Mouse (Mus musculus): Measurements from ENCODE around the gene Tbrg4. TPM values are rescaled to one million over a fixed set of nuclear protein-coding genes. Genes with fewer than 3 reads are reported as not detected.
"Not testable (repeated sequence)": the region's sequence is repeated elsewhere in the genome, so short reads cannot be mapped to it uniquely, and the experiment has no call there.

Gene Tbrg4
- total and polyA plus RNA-seq, 3 experiments, result 192 to 756 (median 278) TPM

- TF ChIP-seq SMC3 (IDR thresholded peaks at IDR 0.05; ENCODE audit: low read depth, low read length) (peak; percentile 59), CTCF (IDR thresholded peaks at IDR 0.05 in 2 of 3, conservative IDR thresholded peaks at IDR 0.05 in 1 of 3; ENCODE audit: control insufficient read depth in 1 of 3, insufficient read depth in 1 of 3, low read depth in 2 of 3, low read length in 3 of 3, poor library complexity in 1 of 3, severe bottlenecking in 1 of 3) (peak; percentile 37 to 59 (median 54); a peak in 5 of 6 replicates), RAD21 (IDR thresholded peaks at IDR 0.05; ENCODE audit: low read depth, low read length) (peak; percentile 46), TBP (IDR thresholded peaks at IDR 0.05; ENCODE audit: low read depth, low read length) (peak; percentile 83)
- not testable (repeated sequence) for H3K9me3 ChIP-seq (replicated peaks; ENCODE audit: insufficient read depth, low read length); H3K4me3 ChIP-seq (ENCODE audit: control insufficient read depth in 1 of 2, insufficient read depth in 1 of 2, low read depth in 2 of 2, low read length in 2 of 2); H3K4me1 ChIP-seq (ENCODE audit: control insufficient read depth in 1 of 2, insufficient read depth in 2 of 2, low read length in 2 of 2); H3K27ac ChIP-seq (ENCODE audit: control insufficient read depth, low read depth, low read length); H3K9ac ChIP-seq (ENCODE audit: control insufficient read depth, low read depth, low read length, poor library complexity, severe bottlenecking); H3K27me3 ChIP-seq (ENCODE audit: control insufficient read depth in 1 of 2, insufficient read depth in 2 of 2, low read length in 2 of 2); H3K79me2 ChIP-seq (ENCODE audit: control insufficient read depth, insufficient read depth, low read length, poor library complexity); H3K36me3 ChIP-seq (ENCODE audit: control insufficient read depth in 1 of 2, insufficient read depth in 2 of 2, low read length in 2 of 2)
- peak; percentile 64 for DNase-seq (ENCODE audit: low read depth, low spot score)
Observed at GRCm38 (mm10) chr11:6652978-6653377, 27.1 kb upstream of the Tbrg4 start.

- Histone ChIP-seq H3K4me1 (ENCODE audit: control insufficient read depth in 1 of 2, insufficient read depth in 2 of 2, low read length in 2 of 2) (no peaks in the 10 kb centered on the region; a peak in 1 of 4 replicates), H3K9ac (ENCODE audit: control insufficient read depth, low read depth, low read length, poor library complexity, severe bottlenecking) (no peak overlapping the region), H3K4me3 (ENCODE audit: control insufficient read depth in 1 of 2, insufficient read depth in 1 of 2, low read depth in 2 of 2, low read length in 2 of 2) (no peak overlapping the region), H3K9me3 (replicated peaks; ENCODE audit: insufficient read depth, low read length) (no peaks in the 10 kb centered on the region), H3K79me2 (ENCODE audit: control insufficient read depth, insufficient read depth, low read length, poor library complexity) (no peaks in the 10 kb centered on the region), H3K27ac (ENCODE audit: control insufficient read depth, low read depth, low read length) (no peak overlapping the region), H3K36me3 (ENCODE audit: control insufficient read depth in 1 of 2, insufficient read depth in 2 of 2, low read length in 2 of 2) (no peaks in the 10 kb centered on the region), H3K27me3 (ENCODE audit: control insufficient read depth in 1 of 2, insufficient read depth in 2 of 2, low read length in 2 of 2) (no peaks in the 10 kb centered on the region; a peak in 1 of 4 replicates)
- TF ChIP-seq TCF12 (IDR thresholded peaks at IDR 0.05; ENCODE audit: low read depth, low read length), result no peak
- no peak for TF ChIP-seq MEF2A (IDR thresholded peaks at IDR 0.05; ENCODE audit: extremely low read depth, insufficient replicate concordance, low read depth, low read length, poor library complexity, severe bottlenecking)
- TF ChIP-seq RAD21 (IDR thresholded peaks at IDR 0.05; ENCODE audit: low read depth, low read length), result no peak
- no peak for TF ChIP-seq RCOR1 (IDR thresholded peaks at IDR 0.05; ENCODE audit: low read depth, low read length)
- no peak for TF ChIP-seq ZNF384 (IDR thresholded peaks at IDR 0.05; ENCODE audit: low read depth, low read length)
- no peak for TF ChIP-seq USF2 (IDR thresholded peaks at IDR 0.05; ENCODE audit: borderline replicate concordance in 1 of 2, insufficient read depth in 1 of 2, low read depth in 1 of 2, low read length in 2 of 2)
- no peak for TF ChIP-seq JUND (IDR thresholded peaks at IDR 0.05; ENCODE audit: low read depth, low read length)
- TF ChIP-seq E2F4 (IDR thresholded peaks at IDR 0.05; ENCODE audit: borderline replicate concordance, low read depth, low read length), result no peak
- TF ChIP-seq USF1 (IDR thresholded peaks at IDR 0.05; ENCODE audit: low read depth, low read length), result no peak
- no peak for TF ChIP-seq HCFC1 (IDR thresholded peaks at IDR 0.05; ENCODE audit: low read depth, low read length)
- no peak for TF ChIP-seq POLR2AphosphoS2 (IDR thresholded peaks at IDR 0.05; ENCODE audit: low read length)
- TF ChIP-seq UBTF (IDR thresholded peaks at IDR 0.05; ENCODE audit: borderline replicate concordance, insufficient read depth, low read depth, low read length), result no peak
- DNase-seq (ENCODE audit: low read depth, low spot score), result no peak
Observed at GRCm38 (mm10) chr11:6650519-6650918, 24.7 kb upstream of the Tbrg4 start.
